Mouse (Mus musculus) frontal cortex, adult 2 months (tissue): ENCODE measurements around the gene Hoxd13. TPM values are rescaled to one million over a fixed set of nuclear protein-coding genes. Genes with fewer than 3 reads are reported as not detected.

Experiments used
- DNase-seq, 2 experiments: peaks; one replicate each; pipeline ENCODE4 v3.0.0; 2022; ENCODE audit warnings: low spot score in 1 of 2; ENCODE audit errors: extremely low spot score in 1 of 2
- polyA plus RNA-seq: library from polyadenylated mRNA; depleted of rRNA; stranded (reverse); fragments of >200 nt; gene quantifications from 2 replicates; pipeline ENCODE4 v1.2.3, GENCODE M21; 2012

The Hoxd13 gene
- polyA plus RNA-seq, 1 experiment, result not detected

DNA sequence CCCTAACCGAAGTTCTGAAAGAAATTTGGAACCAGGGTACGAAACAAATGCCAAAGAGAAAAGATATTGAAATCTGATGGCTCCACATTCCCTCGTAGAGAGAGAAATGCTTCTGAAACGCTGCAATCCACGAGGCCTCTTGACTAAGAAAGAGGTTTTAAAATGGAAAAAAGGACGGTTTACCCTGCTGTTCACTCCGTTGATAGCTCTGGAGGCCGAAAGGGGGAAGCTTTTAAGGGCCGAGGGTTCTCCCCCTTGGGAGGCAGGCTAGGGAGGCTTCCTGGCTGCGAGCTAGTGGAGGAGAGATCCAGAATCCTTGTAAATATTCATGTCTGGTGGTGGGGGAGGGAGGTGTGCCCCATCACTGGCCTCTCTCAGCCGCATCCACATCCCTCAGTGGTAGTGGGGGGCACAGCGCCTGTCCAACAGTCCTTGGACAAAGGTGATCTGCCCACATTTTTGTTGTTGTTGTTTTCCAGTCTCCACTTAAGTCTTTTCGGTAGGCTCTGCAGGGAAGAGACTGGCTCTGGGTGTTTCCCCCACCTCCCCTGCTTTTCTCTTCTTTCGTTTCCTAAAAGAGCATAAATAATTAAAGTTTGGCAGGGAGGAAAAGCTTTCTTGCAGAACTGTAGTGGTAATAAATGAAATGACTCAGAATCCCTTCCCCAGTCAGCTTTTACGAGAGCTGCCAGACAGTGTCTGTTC lies 10.9 kb downstream of the Hoxd13 start, which contains the start of gene Hoxd11:
Hoxd11 (plus strand) TSS at position 667 of the 705 bp plus-strand sequence.
- DNase-seq, result no peak

DNA sequence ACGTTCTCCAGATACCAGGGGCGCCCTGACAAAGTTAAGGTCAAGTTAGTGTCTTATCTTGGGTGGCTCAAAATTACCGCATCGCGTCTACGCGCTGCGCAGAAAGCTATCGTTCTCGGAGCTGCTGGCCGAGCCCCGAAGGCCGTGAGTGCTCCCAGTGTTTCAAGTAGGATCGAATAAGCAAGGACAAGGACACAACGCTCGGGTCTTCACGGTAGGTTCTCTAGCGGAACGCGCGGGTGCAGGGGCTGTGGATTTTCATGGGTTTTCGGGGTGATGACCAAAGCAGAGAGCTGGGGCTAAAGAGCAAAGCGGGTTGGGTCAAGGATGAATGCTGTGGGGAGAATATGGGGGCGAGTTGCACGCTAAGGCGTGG lies 11.5 kb downstream of the Hoxd13 start:
- DNase-seq, result no peak

DNA sequence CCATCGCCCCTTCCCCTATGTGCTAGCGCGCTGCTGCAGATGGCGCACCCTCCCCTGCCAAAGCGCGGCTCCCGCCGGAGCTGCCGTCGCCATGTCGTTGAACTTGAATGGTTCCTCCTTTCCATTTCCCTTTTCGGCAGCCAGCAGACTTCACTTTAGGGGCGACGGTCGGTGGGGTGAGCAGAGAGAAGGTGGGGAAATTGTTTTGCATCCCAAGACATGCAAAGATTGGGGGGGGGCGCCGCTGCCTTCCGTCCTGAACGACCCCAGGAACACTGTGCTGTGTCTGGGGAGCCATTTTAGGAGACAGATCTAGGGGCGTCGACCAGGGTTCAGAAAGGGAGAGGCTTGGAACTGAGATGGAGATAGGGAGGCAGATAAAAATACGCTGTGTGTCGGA lies 11.9 kb downstream of the Hoxd13 start:
- no peak for DNase-seq

DNA sequence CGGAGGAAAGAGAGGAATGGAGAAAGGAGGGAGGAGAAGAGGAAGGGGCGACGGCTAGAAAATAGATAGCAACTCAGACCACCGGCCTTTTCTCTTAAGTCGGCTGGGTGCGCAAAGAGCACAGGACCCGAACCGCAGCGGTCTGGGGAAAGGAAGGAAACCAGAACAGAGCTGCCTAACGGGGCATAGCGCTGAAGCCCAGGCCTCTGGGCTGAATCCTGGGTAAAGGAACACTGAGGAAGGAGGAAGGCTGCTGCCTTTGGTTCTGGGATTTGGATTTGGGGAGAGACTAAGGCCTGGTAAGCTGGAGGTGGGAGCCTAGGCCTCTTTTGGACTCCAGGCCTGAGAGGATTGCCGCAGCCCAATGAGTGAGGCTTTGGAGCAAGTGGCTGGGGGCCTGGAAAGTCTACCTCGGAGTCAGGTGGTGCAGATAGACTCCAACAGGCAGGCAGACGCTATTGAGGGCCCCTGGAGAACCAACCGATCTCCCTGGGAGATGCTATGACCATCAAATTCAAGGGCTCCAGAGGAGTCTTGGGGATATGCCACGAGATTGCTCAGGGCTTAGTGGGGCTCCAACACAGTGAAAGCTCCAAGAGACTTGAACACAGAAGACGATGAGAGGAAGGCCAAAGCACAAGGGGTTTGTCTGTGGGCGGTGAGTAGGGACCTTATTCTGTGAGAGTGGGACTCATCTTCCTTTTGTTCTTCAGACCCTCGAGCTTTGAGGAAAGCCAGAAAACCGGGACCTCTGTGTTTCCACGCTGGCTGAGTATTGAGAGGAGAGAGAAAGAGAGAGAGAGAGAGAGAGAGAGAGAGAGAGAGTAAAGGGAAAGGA lies 12.7 kb downstream of the Hoxd13 start:
- DNase-seq, result no peak

DNA sequence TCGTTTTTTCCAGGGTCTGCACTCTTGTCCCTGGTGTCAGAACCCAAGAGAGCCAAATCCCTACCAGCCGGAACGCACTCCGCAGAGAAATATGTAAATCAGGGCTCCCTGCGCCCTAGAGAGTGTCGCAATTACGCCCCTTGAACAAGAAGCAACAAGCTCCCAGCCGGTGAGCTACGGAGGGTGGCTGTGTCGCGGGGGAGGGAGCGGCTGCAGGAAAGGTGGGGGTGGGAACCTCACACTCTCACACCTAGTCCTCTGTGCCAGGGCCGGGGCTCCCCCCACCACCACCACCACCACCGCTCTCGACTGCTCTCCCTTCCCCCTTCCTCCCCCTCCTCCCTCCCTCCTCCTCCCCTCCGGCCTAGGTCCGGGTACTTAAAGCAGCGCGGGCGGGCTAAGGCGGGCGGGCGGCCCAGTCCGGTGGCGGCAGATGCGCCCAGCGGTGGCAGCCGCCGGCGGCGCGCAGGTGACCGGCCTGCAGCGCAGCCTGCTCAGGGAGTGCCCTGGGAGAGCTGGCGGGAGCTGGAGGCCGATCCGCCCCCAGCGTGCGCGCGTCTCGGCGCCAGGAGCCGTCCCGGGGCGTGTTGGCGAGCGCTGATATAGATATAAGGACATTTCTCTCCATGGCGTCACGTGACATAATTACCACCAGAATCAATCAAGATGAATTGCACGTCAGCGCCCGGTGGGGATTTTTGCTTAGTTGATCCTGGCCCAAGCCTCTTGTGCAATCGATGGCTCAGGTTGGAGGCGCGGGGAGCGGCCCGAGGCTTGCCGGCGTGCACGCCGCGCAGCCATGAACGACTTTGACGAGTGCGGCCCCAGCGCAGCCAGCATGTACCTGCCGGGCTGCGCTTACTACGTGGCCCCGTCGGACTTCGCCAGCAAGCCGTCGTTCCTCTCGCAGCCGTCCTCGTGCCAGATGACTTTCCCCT lies 13.8 kb downstream of the Hoxd13 start:
- DNase-seq, result no peak

DNA sequence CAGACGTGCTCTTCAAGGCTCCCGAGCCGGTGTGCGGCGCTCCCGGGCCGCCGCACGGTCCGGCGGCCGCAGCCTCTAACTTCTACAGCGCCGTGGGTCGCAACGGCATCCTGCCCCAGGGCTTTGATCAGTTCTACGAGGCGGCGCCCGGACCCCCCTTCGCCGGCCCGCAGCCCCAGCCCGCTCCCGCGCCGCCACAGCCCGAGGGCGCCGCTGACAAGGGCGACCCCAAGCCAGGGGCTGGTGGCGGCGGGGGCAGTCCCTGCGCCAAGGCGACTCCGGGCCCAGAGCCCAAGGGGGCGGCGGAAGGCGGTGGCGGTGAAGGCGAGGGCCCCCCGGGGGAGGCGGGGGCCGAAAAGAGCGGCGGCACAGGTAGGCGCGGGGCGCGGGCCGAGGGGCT lies 14.7 kb downstream of the Hoxd13 start:
- DNase-seq, result no peak

DNA sequence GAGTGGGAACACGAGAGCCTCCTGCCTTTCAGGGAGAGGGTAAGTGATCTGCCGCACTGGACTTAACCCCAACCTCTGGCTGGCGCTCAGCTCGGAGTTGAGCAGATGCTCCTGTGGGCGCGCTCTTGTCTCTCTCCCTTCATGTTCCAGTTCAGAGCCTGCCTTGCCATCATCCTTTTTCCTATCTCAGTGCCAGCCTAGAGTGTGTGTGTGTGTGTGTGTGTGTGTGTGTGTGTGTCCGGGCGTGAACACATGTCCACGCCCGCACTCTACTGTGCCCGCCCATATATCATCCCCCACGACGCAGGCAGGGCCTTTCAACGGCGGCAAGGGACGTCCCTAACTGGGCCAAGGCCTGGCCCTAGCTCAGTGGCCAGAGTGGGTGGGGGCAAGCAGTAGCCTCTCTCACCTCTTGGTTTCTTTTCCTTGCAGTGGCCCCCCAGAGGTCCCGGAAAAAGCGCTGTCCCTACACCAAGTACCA lies 15.4 kb downstream of the Hoxd13 start:
- no peak for DNase-seq

DNA sequence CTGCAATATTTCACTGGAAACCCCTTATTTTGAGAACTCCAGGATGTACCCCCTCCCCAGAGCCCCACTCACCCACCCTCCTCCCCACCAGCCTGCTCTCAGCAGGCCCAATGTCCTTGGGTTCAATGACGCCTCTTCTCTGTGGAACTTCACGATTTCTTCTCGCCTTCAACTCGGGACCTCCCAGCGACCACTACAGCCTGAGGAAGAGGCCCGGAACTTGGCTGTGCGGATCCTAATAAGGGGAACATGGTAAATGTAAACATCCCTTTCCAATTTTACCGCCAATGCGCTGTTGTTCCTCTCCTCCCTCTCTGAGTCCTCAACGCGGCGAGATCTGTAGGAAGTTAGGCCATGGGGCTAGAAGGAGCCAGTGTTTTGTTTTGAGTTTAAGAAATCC lies 16.0 kb downstream of the Hoxd13 start:
- DNase-seq, result no peak

DNA sequence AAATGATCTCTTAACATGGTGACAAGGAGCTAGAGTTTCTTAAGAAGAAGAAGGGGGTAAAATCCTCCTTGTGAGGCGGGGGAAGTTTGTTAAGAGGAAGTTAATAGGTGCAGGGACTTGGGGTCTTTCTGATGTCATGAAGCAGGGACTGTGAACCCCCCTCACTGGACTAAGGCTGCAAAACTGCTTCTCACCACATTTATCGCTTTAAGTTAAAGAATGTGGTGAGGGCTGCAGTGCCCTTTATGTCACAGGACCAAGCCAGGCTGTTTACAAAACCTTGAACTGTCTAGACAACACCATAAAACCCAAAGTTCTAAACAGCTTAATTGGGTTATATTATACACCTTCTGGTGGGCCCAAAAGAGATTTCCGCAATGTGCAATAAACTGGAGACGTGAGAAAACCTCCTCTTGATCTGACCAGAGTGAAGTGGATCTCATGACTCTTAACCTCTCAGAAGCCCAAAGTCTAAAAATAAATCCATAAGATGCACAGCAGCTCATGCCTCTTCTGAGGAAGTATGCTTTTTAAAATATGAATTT lies 17.0 kb downstream of the Hoxd13 start:
- DNase-seq, result no peak

DNA sequence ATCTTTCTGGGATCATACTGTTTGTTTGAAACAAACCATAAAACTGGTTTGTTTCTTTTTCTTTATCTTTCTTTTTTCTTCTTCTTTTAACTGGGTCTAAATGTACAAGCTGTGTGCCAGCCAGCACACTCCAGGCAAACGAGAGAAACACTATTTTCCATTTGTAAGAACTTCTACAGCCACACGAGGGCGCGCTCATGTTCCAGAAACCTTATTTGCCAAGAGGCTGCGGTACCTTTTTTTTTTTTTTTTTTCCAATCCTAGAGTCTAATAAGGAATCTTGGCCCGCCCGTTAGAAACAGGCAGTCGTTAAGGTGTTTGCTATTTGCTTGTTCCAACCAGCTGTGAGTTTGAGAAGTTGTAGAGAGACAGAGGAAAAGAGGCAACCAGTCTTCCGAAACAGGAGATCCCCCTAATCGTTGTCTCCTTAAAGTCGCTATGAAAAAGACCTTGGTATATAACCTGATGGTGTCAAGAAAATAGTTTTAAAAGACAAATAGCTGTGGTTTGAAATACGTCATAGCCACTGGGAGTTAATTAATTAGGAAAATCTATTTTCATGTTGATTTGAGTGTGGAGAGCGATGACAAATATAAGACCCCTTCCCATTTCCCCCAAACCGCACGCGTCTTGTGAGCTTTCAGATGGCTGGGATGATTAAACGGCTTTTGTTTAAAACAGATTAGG lies 18.3 kb downstream of the Hoxd13 start:
- DNase-seq, result peak in 1 of 2 experiments; percentile 66

DNA sequence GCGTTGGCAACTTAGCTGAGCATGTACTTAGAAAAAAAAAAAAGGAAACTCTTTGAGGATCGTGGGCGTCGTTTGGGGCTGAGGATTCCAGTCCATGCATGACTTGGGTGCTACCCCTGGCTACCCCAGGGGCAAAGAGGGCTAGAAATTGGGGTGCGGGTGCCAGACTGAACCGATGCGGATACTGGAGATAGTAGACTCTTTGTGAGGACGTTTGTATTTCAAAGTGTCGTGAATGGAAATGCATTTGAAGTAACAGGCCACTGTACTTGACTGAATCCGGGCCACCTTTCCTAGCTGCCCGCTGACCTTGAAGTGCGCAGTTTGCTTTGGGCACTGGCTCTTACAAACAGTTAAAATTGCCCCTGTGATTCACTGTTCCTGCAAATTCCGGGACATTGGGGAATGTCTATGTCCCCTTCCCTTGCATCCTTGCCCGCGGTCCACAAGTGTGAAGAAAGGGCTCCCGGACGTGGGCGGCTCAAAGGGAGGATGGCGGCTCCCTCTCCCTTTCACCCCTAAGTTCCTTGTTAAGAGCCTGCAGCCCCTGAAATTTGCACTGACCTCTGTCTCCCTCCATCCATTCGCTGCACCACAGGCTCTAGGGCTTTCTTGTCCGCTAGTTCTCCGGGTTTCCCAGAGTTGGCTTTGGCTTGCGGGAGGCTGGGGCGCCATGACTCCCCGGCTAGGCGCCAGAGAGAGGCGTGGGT lies 19.0 kb downstream of the Hoxd13 start:
- no peak for DNase-seq

DNA sequence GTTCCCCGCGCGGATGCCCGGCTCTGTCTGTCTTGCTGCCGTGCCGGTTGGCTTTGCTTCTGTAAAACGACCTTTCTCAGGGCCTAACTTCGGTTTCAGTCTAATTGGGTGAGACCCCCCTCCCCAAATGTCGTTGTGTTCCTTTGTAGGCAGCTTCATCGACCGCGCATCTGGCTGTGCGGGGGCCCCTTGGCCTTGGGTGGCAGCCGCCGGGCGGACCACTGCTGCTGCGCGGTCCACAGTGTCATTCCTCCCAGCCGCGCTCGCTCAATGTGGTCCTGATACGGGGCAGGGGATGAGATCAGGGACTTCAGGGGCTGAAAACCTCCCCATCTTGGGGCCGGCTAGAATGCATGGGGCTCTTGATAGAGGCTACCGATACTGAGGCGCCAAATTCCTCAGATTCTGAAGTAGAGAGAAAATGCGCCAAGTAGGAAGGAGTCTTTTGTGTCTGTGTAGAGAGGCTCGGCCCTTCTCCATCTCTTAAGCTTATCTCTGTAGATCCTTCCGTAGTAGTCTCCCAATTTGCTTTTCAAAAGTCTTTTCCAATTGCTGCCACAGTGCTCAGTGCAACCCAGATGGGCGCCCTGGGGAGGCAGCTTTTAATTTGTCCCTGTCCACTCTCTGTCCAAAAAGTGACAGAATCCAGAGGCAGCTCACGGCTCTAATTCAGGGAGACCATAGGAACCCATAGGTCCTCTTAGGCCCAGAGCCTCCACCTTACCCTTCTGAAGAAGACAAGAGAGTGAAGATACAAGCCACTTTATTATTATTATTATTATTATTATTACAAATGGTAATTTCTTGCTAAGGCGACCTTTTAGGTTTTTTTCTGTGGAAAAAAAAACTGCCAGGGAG lies 19.8 kb downstream of the Hoxd13 start:
- no peak for DNase-seq

DNA sequence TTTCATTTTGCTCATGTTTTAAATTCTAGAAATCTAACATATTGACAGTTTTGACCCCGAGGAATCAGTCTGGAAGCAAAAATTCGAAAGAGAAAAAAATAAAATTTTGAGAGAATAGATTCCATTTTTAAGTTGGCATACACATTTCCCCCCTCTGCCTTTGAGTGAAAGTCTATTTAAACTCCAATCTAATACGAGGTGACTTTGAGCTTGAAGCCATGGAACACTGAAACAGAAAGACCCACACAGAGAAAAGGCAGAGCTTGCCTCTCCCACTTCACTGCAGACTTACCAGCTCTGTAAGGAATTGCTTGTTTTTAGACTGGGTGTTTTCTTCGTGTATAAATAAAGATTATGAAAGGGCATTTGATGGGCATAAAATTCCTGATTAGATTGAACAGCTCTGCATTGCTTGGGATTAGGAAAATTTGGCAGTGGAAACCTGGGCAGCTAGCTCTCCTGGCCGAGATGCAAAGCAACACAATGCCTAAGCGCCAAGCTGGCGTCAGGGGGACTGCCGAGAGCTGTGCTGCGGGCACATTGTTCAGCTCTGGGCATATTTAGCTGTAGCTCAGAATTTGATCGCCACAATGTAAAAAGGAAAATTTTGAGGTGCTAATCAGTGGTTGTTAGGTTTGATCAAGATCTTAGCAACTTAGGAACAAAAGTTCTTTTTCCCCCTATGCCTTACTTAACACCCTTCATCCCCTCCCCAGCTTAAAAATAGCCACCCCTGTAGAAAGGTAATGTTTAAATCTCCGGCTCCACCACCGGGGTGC lies 20.9 kb downstream of the Hoxd13 start:
- DNase-seq, result no peak

DNA sequence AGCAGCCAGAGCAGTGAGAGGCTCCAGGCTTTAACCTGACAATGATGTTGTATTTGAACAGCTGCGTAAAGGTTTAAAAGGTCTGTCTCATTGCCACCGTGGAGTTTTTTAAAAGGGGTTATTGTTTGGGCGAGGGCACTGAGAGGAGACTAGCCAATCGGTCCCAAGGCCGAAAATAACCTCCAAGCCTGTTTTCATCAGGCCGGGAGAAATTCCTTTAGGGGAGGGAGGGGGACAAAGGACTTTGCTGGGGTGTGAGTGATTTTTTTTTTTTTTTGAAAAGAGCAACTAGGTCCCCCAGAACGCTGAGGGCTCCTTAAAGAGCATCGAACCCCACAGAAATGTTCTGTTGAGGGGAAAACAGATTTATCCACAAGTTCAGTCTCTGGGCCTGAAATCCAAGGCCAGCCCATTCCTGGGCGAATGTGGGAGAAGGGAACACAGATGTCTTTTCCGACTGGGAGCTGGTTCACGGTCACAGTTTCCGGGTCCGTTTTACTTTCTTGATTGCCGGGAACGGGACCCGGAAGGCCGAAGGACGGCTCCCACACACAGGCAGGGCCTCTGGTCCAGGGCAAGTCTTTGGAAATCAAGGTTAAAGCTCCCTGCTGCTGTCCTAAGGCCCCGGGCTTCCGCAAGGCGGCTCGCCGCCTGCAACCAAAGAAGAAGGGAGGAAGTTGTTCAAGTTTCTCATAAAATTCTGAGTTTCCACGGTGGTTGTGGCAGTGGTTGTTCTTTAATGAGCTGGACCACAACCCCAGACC lies 21.6 kb downstream of the Hoxd13 start:
- no peak for DNase-seq

DNA sequence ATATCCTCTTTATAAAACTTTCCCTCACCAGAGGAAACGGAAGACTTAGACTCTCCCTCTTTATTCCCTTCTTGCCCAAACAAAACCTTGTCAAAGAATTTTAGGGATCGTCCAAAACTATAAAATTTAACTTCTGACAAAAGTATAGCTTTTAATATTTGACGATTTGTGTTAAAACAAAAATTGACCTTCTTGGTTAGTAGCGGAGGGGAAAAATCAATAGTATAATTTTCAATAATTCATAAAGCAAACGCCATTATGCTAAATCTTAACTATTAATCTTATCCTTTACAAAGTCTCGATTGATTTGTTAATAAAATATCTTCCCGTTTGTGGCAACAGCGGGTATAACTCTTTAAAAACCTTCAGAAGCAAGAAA lies 22.2 kb downstream of the Hoxd13 start:
- no peak for DNase-seq

DNA sequence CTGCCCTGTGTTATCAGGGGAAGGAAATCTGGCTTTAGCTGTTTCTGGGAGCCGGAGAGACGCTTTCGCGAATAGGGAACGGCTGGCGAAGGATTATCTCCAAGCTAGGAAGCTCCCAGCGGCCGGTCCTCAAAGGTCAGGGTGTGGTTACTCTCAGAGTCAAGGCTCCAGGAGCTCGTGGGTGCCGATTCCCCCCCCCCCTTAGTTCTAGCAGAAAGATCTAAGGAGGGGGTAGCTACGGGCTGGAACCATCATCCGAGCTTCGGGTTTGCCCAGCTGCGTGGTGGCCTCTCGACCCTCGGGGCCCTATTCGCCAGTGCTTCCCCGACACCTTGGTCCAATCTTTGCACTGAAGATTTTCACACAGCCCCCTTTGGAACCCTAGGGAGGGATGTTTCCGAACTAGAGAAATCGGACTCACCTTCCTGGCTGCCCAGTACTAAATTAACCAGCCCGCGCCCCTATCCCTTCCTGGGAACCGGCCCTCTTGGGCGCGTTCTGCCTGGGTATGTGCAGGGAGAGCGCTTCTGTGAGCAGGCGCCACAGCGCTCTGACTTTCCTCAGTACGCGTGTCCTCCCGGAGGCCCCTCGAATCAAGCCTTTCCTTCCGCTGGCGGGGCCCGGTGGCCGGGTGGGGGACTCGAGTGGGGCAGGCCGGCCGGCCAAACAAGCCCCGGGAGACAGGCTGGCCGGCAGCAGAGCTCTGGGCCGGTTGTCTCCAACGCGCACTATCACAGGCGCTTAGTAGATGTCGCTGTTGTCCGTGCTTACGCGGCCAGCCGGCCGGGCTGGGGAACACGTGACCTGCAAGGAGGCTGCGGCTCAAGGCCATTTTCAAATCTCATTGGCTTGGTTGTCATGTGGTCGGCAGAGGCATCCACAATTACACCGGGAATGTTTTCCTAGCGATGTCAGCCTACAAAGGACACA lies 23.2 kb downstream of the Hoxd13 start, which contains the start of gene Hoxd10:
Hoxd10 (plus strand) TSS at position 903 of the 930 bp plus-strand sequence.
- DNase-seq, result no peak
